Mouse (Mus musculus) adrenal gland, adult (tissue): Measurements from ENCODE around the gene Gm15557.
"Not testable (repeated sequence)": the region's sequence is repeated elsewhere in the genome, so short reads cannot be mapped to it uniquely, and the experiment has no call there.

Source experiments
- DNase-seq, 2 experiments: peaks; one replicate each; pipeline ENCODE4 v3.0.0; 2022 to 2023; ENCODE audit warnings: low spot score in 1 of 2; ENCODE audit not compliant: inconsistent age in 2 of 2

Gene Gm15557

GRCm38 (mm10) chr2:155940681-155941080, at the start of gene Gm15557:
Gm15557 (plus strand) TSS chr2:155940728.
- peak in 1 of 2 experiments; percentile 20 for DNase-seq

DNA sequence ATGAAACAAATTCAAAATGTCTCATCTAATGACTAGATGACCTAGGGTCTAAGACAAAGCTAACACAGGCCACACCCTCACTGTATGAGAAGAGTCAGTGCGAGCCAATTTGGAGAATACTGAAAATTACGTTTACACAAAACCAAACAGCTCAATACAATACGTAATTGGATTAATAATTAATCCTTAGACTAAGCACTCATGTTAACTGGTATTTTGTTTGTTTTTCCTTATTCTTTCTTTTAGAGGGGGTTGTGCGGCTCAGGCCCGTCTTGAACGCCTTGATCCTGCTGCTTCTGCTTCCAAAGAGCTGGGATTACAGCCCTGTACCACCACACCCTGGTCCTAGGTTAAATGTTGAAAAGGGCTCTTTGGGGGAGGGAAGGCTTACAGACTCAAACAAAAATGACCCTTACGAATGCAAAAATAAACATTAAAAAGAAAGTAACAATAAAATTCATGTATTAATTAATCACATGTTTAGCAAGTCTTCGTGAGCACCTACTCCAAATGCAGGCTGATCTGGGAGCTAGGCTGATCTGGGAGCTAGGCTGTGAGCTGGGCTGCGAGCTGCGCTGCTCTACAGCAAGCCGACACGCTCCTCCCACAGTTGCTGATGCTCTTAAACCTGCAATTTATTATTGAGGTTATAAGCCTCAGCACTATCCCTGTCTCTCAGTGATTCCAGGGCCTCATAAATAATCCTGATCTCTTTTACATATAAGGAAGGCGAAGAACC, 46.1 kb upstream of the Gm15557 start:
- DNase-seq = no peak

DNA sequence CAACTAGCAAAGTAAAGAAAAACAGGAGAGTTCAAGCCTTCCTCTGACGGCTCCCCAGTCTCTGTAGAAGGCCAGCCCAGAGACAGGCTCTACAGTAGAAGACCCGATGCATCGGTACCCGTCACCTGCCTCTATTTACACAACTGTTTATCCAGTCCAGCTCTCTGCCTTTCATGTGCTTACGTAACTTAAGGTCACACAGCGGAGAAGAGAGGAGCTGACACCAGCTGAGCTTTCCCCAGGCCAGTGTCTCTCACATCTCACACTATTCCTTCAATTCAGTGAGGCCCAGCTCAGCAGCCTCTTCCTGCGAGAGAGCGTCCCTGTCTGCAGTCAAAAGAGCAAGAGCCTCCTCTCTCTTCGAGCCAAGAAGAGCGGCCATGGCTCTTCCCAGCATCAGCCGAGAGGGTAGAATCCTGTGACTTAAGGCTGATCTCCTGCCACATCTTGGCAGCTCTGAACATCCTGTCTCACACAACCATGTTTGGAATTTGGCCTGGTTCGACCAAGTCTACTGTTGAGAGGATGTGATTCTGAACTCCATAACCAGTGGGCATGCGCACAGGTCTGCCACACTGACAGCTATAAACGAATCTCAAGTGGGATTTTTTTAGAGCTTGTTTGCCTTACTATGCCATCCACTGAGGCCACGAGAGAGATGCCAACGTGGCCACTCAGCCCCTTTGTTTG, 45.3 kb upstream of the Gm15557 start:
- no peak for DNase-seq

DNA sequence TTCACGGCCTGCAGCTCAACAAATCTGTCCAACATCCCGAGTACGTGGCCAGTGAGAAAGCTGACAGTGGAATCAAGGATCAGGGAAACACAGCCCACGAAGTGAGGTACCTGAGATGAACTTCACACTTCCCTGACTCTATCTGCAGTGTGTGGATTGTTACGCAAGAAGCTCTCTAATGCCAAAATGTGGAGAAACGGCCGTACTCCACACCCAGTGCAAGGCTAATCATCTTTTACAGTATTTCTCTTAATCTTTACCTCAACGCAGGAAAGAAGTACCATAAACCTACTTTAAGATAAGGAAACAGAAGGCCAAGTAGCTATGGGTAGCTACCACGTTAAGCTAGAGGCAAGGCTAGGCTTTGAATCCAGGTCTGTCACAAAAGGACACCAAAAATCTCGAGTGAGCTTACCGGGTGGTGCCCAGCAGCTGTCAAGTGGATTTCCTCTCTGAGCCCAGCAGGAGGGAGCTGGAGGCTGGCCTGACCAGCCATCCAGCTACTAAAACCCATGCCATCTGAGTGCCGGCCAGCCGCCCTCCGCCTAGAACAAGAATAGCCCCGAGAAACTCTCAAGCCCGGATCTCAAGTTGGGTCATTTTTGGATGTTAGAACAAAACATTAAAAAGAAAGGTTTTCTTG, 37.4 kb upstream of the Gm15557 start:
- DNase-seq = peak in 1 of 2 experiments; percentile 43

DNA sequence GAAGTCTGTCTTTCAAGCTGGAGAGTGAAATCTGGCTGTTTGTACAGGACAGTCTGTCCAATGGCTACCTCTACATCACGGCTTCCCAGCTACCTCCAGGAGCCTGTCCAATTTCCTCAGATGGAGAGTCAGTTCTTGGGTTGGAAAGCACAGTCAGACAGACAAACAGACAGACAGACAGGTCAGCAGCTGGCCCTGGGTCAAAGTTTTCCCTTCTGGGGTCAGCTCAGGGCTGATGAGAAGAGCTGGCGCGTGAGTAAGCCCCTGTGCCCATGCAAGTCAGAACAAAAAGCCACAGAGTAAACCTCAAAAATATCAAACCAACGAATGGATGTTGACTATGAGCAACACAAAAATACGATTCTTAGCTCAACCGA, 36.9 kb upstream of the Gm15557 start:
- DNase-seq = no peak

GRCm38 (mm10) chr2:155914684-155915083, 25.8 kb upstream of the Gm15557 start:
- no peak for DNase-seq

GRCm38 (mm10) chr2:155923143-155923542, 17.4 kb upstream of the Gm15557 start:
- DNase-seq = no peak

DNA sequence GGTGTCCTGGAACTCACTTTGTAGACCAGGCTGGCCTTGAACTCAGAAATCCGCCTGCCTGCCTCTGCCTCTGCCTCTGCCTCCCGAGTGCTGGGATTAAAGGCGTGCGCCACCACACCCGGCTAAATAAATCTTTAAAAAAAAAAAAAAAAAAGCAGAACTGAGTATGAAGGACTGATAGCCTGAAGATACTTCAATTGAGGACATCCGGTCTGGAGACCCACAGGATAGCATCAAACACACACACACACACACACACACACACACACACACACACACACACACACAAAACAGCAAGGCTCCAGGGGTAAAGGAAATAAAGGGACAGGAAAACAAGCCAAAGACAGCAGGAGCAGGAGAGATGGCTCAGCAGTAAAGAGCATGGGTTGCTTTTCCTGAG, 15.3 kb upstream of the Gm15557 start:
- not testable (repeated sequence) for DNase-seq

DNA sequence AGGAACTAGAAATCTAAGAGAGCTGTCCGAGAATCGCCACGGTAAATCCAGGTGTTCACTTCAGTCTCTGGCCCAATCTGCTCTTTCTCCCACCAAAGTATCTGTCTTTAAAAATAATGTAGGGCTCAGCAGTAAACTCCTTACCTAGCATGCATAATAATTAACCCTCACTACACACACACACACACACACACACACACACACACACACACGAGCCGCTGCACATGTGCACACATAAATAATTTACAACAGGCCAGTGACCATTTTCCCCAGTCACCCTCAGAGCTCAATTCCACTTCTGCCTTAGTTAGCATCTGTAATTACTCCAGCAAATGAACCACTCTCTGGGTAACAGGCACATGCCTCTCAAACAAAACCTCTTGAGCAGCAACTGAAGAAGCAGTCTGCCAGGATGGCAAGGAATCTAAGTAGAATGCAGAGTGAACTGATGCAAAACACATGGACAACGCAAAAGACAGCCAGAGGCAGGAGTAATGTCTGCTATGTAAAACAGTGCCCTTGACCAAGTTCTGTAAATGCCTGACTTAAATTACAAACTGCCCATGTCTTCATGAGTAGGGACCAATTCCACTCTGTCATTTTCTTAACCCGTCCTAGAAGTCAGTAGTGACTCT, 11.7 kb upstream of the Gm15557 start:
- DNase-seq = no peak

- DNase-seq = peak; percentile 95 to 98
Measured at GRCm38 (mm10) chr2:155929531-155930442, 10.7 kb upstream of the Gm15557 start, which contains the start of gene Uqcc1. Uqcc1 (minus strand) TSS chr2:155930310.

DNA sequence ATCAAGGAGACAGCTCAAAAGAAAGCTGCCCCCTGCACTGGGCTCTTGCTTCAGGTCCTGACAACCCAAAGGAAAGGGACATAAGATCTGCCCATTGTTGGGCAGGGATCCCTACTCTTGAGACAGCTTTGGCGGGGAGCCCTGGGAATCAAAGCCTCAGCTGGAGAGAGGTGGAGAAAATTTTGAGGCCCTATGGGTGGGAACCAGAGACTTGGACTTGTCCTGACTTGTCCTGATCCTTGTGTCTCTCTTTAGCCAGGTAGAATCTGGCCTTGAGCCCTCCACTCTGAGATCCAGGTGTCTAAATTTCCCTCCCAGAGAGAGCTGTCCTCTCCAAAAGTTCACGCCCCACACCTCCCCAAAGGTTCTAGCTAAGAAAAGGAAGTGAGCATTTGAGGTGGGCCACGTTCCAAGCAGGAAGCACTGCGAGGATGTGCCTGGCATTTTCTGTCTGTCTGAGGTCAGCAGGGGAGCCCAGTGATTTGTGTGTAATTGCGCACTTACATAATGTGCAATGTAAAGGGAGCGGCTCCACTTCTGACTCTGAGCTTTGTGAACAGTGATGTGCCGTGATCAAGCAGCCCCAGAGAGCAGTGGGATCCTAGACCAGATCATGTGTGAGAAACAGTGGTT, 515 bp upstream of the Gm15557 start:
- peak in 1 of 2 experiments; percentile 31 for DNase-seq

DNA sequence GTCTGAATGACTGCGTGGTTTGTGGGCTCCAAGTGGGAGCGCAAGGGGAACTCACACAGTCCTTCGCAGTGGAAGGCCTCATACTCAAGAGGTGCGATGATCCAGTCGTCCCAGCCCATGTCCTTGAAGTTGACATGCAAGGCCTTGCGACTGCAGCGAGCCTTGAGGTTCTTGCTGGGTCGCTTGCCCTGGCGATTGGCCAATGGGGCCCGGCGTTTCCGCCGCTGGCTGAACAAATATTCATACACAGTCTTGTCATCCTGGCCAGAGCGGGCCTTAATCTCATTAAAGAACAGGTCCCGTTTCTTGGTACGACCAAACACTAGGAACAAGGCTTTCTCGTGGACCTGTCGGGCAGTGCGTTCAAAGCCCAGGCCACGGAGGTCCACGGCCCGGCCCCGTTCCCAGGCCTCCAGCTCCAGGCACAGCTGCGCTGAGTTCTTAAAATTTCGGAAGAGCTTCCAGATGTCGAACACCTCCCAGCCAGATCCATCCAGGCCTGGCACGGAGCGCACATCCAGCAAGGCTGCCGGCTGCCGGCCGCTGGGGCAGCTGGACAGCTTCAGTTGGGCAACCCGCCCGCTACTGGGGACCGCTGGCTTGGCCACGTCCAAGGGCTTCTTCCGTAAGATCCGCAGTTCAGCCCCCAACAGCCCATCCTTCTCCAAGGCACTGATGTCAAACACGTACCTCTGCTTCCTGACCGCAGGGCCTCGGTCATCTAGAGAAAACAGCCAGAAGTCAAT, 1.3 kb downstream of the Gm15557 start:
- DNase-seq = peak; percentile 86 to 93

DNA sequence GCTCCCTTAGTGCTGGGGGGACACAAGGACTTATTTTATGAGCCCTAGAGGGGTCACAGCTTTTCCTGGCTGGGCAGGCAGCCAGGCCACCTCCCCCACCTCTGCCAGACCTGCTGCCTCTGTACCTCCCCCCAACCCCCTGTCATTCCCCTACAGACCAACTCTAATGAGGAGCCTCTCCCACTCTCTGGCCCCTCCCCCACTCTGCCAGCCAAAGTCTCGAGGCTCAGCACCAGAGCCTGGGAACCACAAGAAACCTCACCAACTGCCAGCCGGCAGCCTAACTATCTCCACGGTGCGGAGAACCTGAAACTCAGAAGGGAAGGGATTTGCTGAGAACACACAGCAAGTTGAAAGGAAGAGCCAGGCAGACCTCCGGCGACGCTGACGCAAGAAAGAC, 2.9 kb downstream of the Gm15557 start:
- DNase-seq = peak in 1 of 2 experiments; percentile 21

DNA sequence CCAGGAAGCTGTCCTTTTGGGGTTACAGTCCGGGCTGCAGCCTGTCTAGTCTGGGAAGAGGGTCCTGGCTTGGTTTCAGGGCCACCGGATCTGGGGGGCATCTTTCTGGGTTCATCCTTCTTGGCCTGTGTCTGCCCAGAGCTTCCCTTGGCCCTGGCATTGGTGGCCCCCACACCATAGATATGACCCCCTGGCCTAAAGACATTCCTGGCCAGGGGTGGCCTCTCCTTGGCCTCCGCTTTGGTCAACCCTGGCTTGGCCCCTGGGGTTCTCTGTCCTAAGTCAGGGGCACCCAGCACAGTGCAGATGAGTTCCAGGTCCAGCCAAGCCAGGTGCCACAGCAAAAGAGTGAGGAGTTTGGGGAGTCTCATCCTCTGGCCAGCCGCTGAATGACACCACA, 4.2 kb downstream of the Gm15557 start:
- DNase-seq = no peak

DNA sequence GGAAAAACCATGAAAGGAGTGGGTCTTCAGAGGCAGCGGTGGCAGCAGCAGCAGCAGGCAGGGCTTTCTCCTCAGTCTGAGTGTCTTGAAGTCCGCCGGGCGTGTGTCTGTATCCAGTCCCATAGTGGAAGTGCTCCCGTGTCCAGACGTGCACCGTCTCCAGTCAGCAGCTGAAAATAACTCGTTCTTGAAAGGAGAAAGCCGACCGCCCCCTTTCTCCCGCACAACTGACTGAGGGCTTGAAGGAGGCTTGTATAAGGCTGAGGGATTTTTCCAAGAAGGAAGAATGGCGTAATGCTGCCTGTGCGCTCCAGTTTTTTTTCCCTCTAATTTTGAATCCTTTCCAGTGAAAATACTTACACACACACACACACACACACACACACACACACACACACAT, 4.6 kb downstream of the Gm15557 start, which contains the start of gene Gdf5:
Gdf5 (minus strand) TSS at position 244 of the 400 bp plus-strand sequence.
- DNase-seq = peak in 1 of 2 experiments; percentile 47

DNA sequence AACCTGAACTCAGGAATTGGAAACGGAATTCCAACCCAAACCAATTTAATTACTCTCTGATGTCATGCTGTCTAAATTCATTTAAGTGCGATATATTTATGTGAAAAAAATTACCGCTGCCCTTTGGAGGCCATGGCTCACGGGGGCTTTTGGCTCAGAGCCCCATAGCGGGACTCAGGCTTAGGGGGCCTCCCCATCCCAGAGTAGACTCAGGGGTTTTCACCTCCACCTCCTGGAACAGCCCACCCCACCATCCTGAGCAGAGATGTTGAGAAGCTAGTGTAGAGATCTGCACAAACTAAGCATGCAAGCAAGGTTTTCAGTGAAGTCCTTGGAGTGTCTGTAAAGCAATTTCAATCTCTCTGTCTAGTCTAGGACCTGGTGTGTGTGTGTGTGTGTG, 5.1 kb downstream of the Gm15557 start:
- DNase-seq = peak in 1 of 2 experiments; percentile 29

- DNase-seq = peak; percentile 71 to 91
Measured at GRCm38 (mm10) chr2:155946069-155946468, 5.5 kb downstream of the Gm15557 start.

DNA sequence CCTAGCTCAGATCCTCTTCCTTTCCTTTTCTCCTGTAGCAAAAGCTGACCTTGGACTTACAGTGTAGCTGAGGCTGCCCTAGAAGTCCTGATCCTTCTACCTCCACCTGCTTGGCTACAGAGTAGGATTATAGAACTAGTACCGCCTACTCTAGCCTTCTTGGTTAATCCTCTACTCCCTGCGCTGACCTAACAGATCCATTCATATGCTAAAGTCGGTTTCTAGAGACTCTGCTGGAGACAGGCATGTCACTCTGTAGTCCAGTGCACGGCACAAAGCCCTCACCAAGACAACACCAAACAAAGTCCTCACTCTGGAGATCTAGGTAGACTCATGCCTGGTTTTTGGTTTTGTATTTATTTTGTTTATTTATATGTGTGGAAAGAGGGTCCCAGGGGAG, 6.0 kb downstream of the Gm15557 start:
- DNase-seq = no peak

GRCm38 (mm10) chr2:155947390-155948002, 7.0 kb downstream of the Gm15557 start:
- no peak for DNase-seq
